Mouse (Mus musculus) E14TG2a.4 (cell line): ENCODE measurements around the gene Rtn4rl1.
A peak's percentile ranks its signal among the peaks of the same experiment; 100 is the strongest.

ENCODE experiments used
- H3K27me3 ChIP-seq: 2 replicates; pipeline ENCODE4 v1.6.1; 2014; ENCODE audit warnings: low read length, control low read depth; ENCODE audit not compliant: insufficient read depth
- H3K36me3 ChIP-seq: 2 replicates; pipeline ENCODE4 v1.6.1; 2014; ENCODE audit warnings: low read length, control low read depth; ENCODE audit not compliant: insufficient read depth
- H3K4me1 ChIP-seq: replicated peaks from 2 replicates; pipeline ENCODE4 v1.6.1; 2014; ENCODE audit warnings: low read depth, low read length, control low read depth
- H3K4me3 ChIP-seq: replicated peaks from 2 replicates; pipeline ENCODE4 v1.5.1; 2014; ENCODE audit warnings: mild to moderate bottlenecking, low read length
- H3K9me3 ChIP-seq: 2 replicates; pipeline ENCODE4 v1.6.1; 2014; ENCODE audit warnings: low read length, control low read depth
- CTCF ChIP-seq: conservative IDR thresholded peaks from 2 replicates; pipeline ENCODE4 v1.5.1; 2014; ENCODE audit warnings: low read length
- NANOG ChIP-seq: IDR thresholded peaks from 2 replicates; pipeline ENCODE4 v1.6.1; 2014; ENCODE audit warnings: borderline replicate concordance, low read length, mixed read lengths
- POU5F1 ChIP-seq: IDR thresholded peaks from 2 replicates; pipeline ENCODE4 v1.6.1; 2014; ENCODE audit warnings: low read length, borderline replicate concordance

The Rtn4rl1 gene

GRCm38 (mm10) chr11:75224835-75225234 is 31.3 kb downstream of the Rtn4rl1 start:
- Histone ChIP-seq H3K9me3 (no peaks in the 10 kb centered on the region), H3K4me1 (peaks cover 40% of the 10 kb centered on the region), H3K4me3 (no peak overlapping the region), H3K36me3 (no peaks in the 10 kb centered on the region), H3K27me3 (0 out of 2 replicates have a peak, but pooled peaks cover 2% of the 10 kb centered on the region)
- no peak for TF ChIP-seq CTCF
- TF ChIP-seq NANOG, result no peak
- no peak for TF ChIP-seq POU5F1

- Histone ChIP-seq H3K9me3 (no peaks in the 10 kb centered on the region), H3K4me1 (peaks cover 27% of the 10 kb centered on the region), H3K36me3 (no peaks in the 10 kb centered on the region), H3K27me3 (0 out of 2 replicates have a peak, but pooled peaks cover 2% of the 10 kb centered on the region), H3K4me3 (no peak overlapping the region)
- no peak for TF ChIP-seq CTCF
- no peak for TF ChIP-seq NANOG
- TF ChIP-seq POU5F1, result no peak
Observed at GRCm38 (mm10) chr11:75227632-75228031, 34.0 kb downstream of the Rtn4rl1 start.

- peaks cover 15% of the 10 kb centered on the region for H3K27me3 ChIP-seq
- H3K4me3 ChIP-seq, result no peak overlapping the region
- H3K36me3 ChIP-seq, result no peaks in the 10 kb centered on the region
- TF ChIP-seq POU5F1 (no peak), CTCF (no peak)
- H3K4me1 ChIP-seq, result peaks cover 25% of the 10 kb centered on the region
- no peaks in the 10 kb centered on the region for H3K9me3 ChIP-seq
Observed at GRCm38 (mm10) chr11:75229289-75229688, 35.7 kb downstream of the Rtn4rl1 start.

- TF ChIP-seq CTCF, result no peak
- TF ChIP-seq POU5F1, result no peak
- TF ChIP-seq NANOG, result no peak
- H3K4me1 ChIP-seq, result peaks cover 28% of the 10 kb centered on the region
- no peaks in the 10 kb centered on the region for H3K9me3 ChIP-seq
- no peak overlapping the region for H3K4me3 ChIP-seq
- H3K36me3 ChIP-seq, result no peaks in the 10 kb centered on the region
- peaks cover 24% of the 10 kb centered on the region for H3K27me3 ChIP-seq
Observed at GRCm38 (mm10) chr11:75230272-75230760, 36.7 kb downstream of the Rtn4rl1 start.

GRCm38 (mm10) chr11:75231756-75232155 is 38.2 kb downstream of the Rtn4rl1 start:
- TF ChIP-seq NANOG (no peak), CTCF (peak; percentile 90)
- Histone ChIP-seq H3K4me3 (no peak overlapping the region), H3K36me3 (no peaks in the 10 kb centered on the region), H3K4me1 (peaks cover 25% of the 10 kb centered on the region), H3K9me3 (no peaks in the 10 kb centered on the region), H3K27me3 (peaks cover 33% of the 10 kb centered on the region)

- peaks cover 25% of the 10 kb centered on the region for H3K4me1 ChIP-seq
- H3K4me3 ChIP-seq, result no peak overlapping the region
- TF ChIP-seq CTCF (no peak), NANOG (no peak), POU5F1 (no peak)
- peaks cover 39% of the 10 kb centered on the region for H3K27me3 ChIP-seq
- no peaks in the 10 kb centered on the region for H3K9me3 ChIP-seq
- H3K36me3 ChIP-seq, result no peaks in the 10 kb centered on the region
Observed at GRCm38 (mm10) chr11:75232434-75232833, 38.9 kb downstream of the Rtn4rl1 start.

GRCm38 (mm10) chr11:75234745-75235144 is 41.2 kb downstream of the Rtn4rl1 start:
- H3K36me3 ChIP-seq, result no peaks in the 10 kb centered on the region
- H3K4me1 ChIP-seq, result peaks cover 25% of the 10 kb centered on the region
- no peaks in the 10 kb centered on the region for H3K9me3 ChIP-seq
- peak overlapping the region; percentile 43; the same call in 1 of the 2 replicates for H3K4me3 ChIP-seq
- H3K27me3 ChIP-seq, result peaks cover 41% of the 10 kb centered on the region
- no peak for TF ChIP-seq CTCF
- TF ChIP-seq NANOG, result no peak
- TF ChIP-seq POU5F1, result no peak

- peaks cover 22% of the 10 kb centered on the region for H3K4me1 ChIP-seq
- peaks cover 26% of the 10 kb centered on the region for H3K27me3 ChIP-seq
- no peak overlapping the region for H3K4me3 ChIP-seq
- TF ChIP-seq NANOG, result no peak
- TF ChIP-seq CTCF, result no peak
- no peak for TF ChIP-seq POU5F1
- no peaks in the 10 kb centered on the region for H3K36me3 ChIP-seq
- H3K9me3 ChIP-seq, result no peaks in the 10 kb centered on the region
Observed at GRCm38 (mm10) chr11:75240158-75240934, 46.8 kb downstream of the Rtn4rl1 start.
